Mouse (Mus musculus): Measurements from ENCODE around the gene H2afv.

- no peak for TF ChIP-seq CTCF (IDR thresholded peaks at IDR 0.05; ENCODE audit: low read depth, low read length)
- no peak for TF ChIP-seq POLR2A (IDR thresholded peaks at IDR 0.05; ENCODE audit: borderline replicate concordance, low read depth, low read length)
Observed at GRCm38 (mm10) chr11:6380916-6381315, 63.3 kb downstream of the H2afv start.

Measured in bone marrow macrophage, adult 2 months (primary cell).